Mouse (Mus musculus) spleen, postnatal 10 days (tissue): Measurements from ENCODE around the gene AC129217.1.
A peak's percentile ranks its signal among the peaks of the same experiment; 100 is the strongest.
"Not testable (repeated sequence)": the region's sequence is repeated elsewhere in the genome, so short reads cannot be mapped to it uniquely, and the experiment has no call there.

Experiments
- DNase-seq, 2 experiments: peaks; one replicate each; pipeline ENCODE4 v3.0.0; 2021 to 2022; ENCODE audit warnings: low spot score in 2 of 2

Gene AC129217.1

GRCm38 (mm10) chr19:8830664-8831063, 1.1 kb downstream of the AC129217.1 start:
- DNase-seq, result no peak

GRCm38 (mm10) chr19:8831262-8831661, 1.7 kb downstream of the AC129217.1 start:
- no peak for DNase-seq

GRCm38 (mm10) chr19:8832971-8833370, 3.4 kb downstream of the AC129217.1 start:
- DNase-seq, result no peak

GRCm38 (mm10) chr19:8836327-8836726, 6.8 kb downstream of the AC129217.1 start:
- not testable (repeated sequence) for DNase-seq

- peak; percentile 86 to 89 for DNase-seq
Measured at GRCm38 (mm10) chr19:8837251-8837791, 7.7 kb downstream of the AC129217.1 start, which contains the start of gene Bscl2. Gene Bscl2, plus strand, starts transcription at chr19:8837467.

GRCm38 (mm10) chr19:8838041-8838730, 8.6 kb downstream of the AC129217.1 start:
- DNase-seq, result peak in 1 of 2 experiments; percentile 50

GRCm38 (mm10) chr19:8839103-8839907, 9.7 kb downstream of the AC129217.1 start, which contains the start of gene Gng3:
Gene Gng3, minus strand, starts transcription at chr19:8839194.
- DNase-seq, result no peak

GRCm38 (mm10) chr19:8839908-8840791, 10.6 kb downstream of the AC129217.1 start:
- DNase-seq, result peak; percentile 70 to 85

GRCm38 (mm10) chr19:8841012-8841411, 11.4 kb downstream of the AC129217.1 start:
- DNase-seq, result no peak

- no peak for DNase-seq
Measured at GRCm38 (mm10) chr19:8842961-8843360, 13.4 kb downstream of the AC129217.1 start.

- peak; percentile 63 to 91 for DNase-seq
Measured at GRCm38 (mm10) chr19:8844371-8845129, 15.0 kb downstream of the AC129217.1 start.

GRCm38 (mm10) chr19:8848356-8848755, 18.8 kb downstream of the AC129217.1 start:
- no peak for DNase-seq

- no peak for DNase-seq
Measured at GRCm38 (mm10) chr19:8850402-8850901, 20.9 kb downstream of the AC129217.1 start, which contains the start of gene Lrrn4cl. Gene Lrrn4cl, plus strand, starts transcription at chr19:8850768.

GRCm38 (mm10) chr19:8851639-8852038, 22.1 kb downstream of the AC129217.1 start:
- no peak for DNase-seq

- no peak for DNase-seq
Measured at GRCm38 (mm10) chr19:8852236-8852928, 22.8 kb downstream of the AC129217.1 start.

- DNase-seq, result no peak
Measured at GRCm38 (mm10) chr19:8853117-8853516, 23.5 kb downstream of the AC129217.1 start.

- DNase-seq, result peak in 1 of 2 experiments; percentile 65
Measured at GRCm38 (mm10) chr19:8857689-8858088, 28.1 kb downstream of the AC129217.1 start.

GRCm38 (mm10) chr19:8859018-8859417, 29.4 kb downstream of the AC129217.1 start:
- DNase-seq, result peak in 1 of 2 experiments; percentile 63

- no peak for DNase-seq
Measured at GRCm38 (mm10) chr19:8864265-8864664, 34.7 kb downstream of the AC129217.1 start.

- DNase-seq, result not testable (repeated sequence)
Measured at GRCm38 (mm10) chr19:8870381-8870780, 40.8 kb downstream of the AC129217.1 start.
